Mouse (Mus musculus) right cerebral cortex, adult 18-20 months (tissue): ENCODE measurements around the gene Rft1.

ENCODE experiments used
- DNase-seq: peaks from one replicate; pipeline ENCODE4 v3.0.0; 2022; ENCODE audit warnings: mixed read lengths

The Rft1 gene

DNA sequence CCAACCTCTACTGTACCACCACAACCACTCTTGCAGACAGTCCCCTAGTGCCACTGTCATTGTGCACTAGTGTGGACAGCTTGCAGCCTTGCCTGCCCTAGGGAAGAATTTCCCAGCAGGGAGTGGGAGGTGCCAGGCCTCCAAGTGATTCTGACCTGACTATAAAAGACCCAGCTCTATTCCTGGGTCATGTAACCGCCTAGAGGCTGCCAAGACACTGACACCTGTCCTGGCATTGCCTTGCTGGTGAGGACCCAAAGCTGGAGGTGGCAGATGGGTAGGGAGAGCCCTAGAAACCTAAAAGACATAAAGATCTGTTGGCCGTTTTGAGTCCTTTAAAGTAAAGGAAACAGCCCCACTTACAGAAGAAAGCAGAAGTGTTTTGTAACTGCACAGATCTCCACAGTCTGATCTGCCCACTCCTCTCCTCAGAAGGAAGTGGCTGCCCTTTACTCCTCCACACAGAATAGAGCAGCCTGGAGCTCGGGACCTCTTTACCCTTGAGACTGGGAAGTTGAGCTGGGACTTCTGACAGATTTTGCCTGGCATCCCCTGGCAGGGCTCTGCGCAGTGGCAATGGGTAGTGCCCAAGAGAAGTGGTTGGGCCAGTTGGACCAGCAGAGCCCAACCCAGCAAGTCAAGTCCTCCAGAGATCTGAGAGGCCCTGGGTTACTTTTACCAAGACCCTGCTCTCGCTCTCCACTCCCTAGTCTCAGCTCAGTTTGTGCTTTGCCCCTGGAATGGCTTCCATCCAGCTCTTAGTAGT is 23.2 kb upstream of the Rft1 start:
- DNase-seq: no peak

DNA sequence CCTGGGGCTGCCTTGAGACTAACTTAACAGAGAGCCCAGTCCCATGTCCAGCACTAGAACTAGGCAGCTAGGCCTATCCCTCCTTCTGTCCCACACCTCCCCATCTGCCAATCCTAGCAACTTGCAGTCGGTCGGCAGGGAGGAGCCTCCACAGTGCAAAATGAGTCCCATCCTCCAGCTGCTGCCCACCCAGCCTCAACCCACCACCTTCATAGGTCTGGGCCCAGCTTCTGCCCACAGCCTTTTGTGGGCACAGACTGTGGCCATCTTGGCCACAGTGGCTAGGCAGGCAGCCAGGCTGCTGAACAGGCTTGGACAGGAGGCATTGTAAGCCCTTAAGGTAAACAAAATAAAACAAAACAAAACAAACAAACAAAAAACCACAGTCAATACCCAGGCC is 22.3 kb upstream of the Rft1 start:
- no peak for DNase-seq

DNA sequence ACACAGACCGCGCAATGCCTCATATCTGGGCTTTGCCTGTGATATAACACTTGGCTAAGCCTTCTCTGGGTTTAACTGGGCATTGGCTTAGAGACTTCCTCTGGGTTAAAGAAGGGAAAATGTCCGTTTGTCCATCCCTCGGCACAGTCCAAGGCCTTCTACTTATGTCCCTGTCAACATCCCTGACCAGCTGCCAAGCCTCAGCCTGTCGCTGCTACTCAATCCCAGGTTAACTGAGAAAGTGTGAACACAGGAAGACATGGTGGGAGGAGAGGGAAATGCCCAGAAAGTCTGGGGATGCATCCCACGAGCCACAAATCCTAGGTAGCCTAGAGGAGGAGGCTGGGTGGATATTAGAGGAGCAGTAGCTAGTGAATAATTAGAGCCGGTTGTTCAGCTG is 20.5 kb upstream of the Rft1 start:
- DNase-seq: no peak

DNA sequence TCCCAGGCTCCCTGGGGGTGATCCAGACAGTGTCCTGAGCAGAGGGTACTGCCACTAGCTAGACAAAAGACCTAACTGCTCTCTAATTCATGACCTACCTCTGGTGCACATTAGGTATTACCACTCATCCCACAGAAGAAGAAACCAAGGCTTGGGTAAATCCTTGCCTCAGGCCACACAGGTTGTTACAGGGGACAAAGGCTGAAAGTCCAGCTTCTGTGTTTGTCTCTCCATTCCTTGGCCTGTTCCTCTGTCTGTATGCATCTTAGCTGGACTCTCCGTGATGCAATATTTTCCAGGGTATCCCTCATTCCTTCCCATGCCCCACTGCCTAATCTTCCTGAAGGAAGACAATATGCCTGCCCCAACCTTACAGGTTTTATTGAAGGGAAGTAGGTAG is 19.7 kb upstream of the Rft1 start:
- DNase-seq: no peak

DNA sequence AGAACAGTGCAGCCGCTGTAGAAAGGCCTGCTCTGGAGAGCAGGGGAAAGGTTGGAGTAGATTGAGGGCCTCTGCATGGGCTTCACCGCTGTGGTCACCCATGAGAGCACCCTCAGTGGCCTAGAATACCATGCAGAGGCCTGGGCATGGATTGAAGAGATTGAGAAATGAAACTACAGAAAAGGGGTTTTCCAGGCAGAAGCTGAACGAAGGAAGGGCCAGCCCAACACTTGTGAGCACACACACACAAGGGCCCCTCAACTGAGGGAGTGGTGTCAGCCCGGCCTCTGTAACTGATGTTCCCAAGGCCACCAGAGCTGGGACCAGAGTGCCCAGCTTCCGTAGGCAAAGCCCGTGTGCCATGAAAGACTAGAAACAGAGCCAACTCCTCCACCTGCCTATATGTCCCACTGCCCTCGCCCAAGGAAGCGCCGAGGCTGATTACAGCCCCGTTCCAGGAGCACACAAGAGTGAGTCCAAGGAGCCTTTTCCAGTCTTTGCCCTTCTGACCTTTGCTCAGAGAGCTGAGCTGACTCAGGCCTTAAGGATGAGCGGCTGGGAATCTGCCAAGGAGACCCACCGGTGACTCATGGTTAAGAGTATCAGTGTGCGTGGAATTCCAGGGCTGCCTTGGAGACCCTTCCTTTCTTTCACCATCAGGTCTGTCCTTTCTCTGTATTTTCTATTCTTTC is 18.8 kb upstream of the Rft1 start:
- DNase-seq: no peak

DNA sequence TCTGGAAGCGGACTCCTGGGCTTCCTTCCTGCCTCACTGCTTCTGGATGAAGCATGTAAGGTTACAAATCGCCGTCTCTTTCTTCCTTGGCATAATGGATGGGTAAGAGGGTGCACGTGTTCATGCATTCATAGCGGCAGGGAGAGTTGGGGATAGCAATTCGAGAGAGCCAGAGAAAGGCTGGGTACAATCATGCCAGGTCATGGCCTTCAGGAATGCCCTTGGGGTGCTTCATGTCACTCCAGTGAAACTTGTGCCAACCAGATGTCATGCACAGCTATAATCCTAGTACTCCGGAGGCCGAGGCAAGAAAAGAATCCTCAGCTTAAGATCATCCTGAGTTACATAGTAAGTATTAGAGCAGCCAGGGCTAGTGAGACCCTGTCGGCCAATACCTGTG is 17.7 kb upstream of the Rft1 start:
- DNase-seq: no peak

DNA sequence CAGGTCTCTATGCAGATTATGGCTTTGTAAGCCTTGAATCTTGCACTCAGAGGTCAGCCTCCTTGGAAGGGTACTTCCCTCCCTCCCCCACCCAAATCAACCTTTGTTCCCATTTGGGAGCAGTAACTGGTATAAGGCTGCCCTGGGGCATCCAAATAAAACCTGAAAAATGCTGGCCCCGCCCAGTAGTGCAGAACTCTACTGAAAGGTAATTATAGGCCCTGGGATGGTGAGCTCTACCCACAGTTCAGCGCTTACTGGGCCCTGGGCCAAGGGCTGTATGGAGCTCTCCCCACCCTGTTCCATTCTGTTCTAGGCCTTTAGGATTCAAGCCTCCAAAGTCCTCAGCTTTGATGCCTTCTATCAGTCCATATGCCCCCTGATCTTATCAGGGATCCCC is 17.1 kb upstream of the Rft1 start:
- DNase-seq: no peak

DNA sequence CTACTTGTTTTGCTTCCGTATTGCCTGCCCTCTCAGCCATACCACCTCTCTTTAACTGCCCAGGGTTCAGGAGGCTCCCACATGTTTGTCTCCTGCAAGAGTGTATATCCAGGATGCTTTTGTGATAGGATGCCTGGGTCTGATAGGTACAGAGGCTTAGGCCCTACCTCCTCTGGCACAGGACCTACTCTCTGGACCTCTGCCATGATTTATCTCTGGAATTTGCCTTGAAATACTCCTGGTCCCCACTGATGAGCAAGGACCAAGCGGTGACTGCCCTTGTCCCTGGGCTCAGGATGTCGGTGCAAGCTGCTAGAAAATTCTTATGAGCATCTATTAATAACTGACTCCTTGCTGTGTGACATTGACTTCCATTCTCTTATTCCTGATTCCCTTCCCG is 16.2 kb upstream of the Rft1 start:
- no peak for DNase-seq

DNA sequence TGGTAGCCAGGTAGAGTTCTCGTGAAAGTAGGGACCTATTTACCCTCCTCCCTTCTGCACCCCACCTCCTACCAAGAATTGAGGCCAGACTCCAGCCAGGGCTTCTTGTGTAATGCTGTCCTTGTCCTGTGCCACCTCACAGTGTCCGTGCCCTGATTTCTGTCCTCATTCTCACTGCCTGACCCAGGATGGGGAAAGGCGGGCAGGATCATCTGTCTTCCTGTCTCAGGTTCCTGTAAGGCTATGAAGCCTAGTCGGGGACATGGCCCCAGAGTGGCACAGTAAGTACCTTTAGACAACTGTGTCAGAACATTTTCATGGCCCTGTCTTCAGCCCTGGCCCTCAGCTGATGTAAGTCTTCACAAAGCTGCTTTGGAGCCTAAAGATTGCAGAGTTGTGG is 15.5 kb upstream of the Rft1 start:
- DNase-seq: no peak

DNA sequence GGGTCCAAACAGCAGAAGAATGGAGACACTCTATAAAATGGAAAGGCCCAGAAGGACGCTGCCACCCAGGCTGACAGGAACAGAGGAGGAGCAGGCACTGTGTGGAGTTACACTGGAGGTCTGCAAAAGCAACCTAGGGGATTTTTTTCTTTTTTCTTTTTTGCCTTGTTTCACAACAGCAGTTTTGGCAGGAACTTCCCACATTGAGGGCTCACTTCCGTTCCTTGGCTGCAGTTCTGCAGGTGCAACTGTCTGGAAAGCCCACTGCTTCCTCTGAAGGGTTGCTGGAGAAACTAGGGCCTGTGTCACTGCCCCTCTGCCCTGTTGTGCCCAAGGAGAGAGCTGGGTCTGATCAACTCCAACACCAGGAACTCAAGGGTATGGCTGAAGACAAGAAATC is 12.4 kb upstream of the Rft1 start:
- no peak for DNase-seq

DNA sequence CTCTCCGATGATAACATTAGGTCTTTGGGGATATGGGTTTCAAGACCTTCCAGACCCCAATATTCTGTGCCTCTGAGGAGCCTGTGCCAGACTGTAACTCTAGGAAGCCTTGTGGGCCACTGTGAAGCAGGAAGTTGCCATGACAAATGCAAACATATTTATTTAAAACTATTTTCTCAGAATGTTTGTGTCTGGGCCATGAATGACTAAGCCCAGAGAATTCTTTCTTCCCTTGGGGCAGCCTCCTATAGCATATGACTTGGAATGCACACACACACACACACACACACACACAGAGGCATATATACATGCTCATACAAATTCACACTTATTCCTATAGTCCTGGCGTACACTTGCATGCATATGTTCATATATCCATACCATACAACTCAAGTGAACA is 10.1 kb upstream of the Rft1 start:
- no peak for DNase-seq

DNA sequence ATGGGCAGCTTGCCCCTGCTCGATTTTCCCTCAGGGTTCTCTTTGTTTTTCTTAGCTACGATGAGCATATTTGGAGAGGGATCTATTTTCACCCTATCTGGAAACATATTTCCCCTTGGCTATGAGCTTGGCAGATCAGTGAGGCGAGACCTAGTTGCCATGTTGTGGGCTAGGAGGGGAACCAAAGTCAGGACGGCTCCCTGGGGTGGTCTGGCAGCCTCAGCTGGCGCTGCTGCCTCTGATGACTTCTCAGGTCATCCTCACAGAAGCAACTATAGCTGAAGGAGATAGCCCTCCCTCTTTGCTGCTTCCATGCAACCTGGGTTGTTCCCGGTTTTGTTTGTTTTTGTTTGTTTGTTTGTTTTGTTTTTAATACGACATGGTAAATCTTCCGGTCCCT is 9.1 kb upstream of the Rft1 start:
- DNase-seq: no peak

DNA sequence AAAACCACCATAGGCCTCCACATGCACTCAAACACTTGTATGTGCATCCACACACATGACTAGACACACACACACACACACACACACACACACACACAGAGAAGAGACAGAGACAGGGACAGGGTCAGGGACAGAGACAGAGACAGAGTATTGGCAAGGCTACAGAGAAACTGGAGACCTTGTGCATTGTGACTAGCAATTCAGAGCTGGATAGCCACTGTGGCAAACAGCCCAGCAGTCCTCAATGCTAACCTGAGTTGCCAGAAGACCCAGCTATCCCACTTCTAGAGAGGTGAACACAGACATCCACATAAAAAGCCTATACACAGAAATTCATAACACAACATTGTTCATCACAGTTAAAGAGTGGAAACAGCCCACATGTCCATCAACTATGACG is 7.7 kb upstream of the Rft1 start:
- no peak for DNase-seq

DNA sequence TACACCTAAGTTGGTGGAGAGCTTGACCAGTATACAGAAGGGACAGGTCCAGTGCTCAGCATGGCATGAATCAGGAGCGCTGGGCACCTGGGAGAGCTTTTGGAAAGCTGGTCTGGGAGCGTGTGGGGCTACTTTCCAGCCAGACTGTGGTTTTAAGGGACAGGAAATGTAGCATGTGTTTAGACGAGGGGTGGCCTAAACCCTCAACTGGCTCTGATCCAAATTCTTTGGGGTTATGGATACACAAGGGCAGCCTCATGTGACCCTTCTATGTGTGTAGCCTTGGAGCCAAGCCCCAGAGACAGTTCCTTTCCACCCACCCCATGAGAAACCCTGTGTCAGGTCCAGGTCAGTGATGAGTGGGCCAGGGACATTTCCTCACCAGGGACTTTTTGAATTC is 5.7 kb upstream of the Rft1 start:
- no peak for DNase-seq

DNA sequence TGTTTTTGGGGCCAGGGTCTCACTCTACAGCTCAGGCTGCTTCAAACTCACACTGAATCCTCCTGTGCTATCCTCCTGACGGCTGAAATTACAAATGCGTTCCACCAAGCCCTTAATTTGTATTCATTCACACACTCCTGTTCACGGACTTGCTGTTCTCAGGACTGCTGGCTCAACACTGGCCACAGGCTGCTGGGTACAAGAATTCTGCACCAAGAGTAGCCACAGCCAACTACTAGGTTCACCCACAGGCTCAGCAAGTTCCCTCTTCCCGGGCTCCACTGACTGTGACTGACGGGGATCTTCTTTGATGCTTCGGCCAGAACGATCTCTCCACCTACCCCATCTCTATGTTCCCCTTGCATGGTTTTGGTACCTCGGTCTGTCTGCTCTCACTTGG is 4.4 kb upstream of the Rft1 start:
- DNase-seq: no peak

DNA sequence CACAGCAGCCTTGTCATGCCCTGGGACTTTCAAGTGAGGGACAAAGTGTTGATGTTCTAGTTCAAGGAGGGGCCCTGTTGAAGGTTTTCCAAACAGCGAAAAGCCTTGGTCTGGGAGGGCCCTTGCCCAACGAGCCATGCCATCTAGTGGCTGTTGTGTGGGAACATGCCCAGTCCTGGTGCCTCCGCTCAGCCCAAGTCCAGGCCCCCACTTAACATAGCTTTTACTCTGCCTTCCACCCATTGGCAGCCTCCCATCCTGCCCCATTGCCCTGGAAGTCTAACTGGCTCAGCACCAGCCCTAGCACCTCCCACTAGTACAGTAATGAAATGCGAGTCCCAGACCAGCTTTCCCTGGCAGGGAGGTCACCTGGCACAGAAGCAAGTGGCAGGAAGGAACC is 3.2 kb upstream of the Rft1 start:
- DNase-seq: peak; percentile 35

DNA sequence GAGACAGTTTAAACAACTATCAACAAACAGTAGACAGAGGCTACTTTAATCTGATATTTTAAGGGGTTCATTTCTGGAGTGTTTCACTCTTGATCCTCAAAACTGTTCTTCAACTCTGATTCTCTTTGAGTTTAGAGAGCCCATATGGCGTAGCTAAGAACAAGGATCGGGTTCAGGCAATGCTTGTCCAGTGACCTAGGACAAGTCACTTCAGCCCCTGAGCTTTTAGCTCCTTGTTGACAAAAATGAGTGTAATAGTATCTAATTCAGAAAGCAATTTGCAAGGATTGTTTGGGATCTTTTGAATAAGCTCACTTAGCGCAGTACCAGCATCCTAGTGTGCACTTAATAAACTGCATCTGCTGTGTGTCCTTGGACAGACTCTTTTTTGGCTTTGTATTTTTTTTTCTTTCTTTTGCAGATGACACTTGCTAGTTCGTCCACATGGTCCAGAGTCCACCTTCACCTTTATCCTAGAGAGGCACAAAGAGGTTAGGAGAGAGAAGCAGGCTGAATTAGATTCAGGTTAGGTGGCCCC is 600 bp downstream of the Rft1 start:
- DNase-seq: no peak

DNA sequence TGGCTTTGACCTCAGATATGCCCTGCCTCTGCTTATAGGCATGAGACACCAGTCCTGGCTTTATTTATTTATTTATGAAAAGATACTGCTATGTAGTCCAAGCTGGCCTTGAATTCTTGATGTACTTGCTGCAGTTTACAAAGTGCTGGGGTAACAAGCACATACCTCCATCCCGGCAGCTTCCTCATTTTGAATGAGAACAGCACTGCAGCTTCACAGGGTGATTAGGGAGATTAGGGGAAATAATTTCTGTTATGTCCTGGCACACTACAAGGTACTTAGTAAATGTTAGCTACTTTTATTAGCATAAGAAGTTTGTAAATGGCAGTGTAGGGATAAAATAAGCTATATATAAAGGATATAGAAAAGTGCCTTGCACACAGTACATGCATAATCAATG is 1.4 kb downstream of the Rft1 start:
- DNase-seq: no peak

DNA sequence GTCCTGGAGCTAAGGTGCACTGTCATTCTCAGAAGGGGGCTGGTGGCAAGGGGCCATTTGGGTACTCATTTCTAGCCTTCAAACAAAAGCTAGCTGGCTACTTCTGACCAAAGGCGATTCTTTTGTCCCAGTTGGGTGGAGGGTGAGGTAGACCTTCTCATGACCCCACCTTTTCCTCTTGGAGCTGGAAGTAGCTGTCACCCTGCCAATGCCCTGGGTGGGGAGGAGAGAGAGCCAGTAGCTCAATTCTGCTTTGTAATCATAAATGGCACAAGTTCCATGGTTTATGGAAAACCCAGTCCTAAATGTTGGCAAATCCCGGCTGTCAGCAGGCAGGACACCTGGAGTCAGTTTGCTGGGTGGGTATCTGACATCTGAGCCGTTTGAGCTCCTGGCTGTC is 11.9 kb downstream of the Rft1 start:
- DNase-seq: no peak

DNA sequence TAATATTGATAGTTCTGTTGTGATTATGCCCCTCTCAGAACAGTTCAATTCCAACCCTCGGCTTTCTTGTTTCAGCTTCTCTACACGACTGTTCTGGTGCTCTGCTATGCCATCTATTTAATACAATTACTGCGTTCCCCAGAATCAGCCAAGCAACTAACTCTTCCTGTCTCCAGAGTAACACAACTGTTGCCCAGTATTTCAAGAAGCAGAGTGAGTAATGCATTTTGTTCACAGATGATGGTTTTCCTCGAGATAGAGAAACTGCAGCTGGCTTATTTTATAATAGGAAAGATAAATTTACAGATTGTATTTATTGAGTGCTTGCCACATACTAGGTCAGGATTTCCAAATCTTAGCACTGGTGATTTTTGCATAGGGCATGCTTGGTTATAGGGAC is 12.4 kb downstream of the Rft1 start:
- DNase-seq: peak; percentile 16

DNA sequence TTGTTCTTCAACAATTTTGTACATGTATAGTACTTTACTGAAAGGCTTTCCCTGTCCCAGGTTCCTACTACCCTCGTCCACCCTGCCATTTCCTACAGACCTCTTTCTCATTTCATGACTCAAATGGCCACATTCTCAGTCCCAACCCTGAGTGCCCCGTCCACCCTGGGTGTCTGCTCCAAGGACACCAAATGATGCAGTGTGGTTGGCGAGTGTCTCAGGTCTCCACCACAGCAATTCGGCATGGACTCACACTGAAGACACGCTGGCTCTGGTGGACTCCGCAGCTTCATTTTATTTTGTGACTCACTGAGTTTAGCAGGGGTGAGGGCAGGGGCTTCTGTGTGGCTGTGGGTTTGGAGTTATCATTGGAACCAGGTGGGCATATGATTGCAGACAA is 16.0 kb downstream of the Rft1 start:
- no peak for DNase-seq

DNA sequence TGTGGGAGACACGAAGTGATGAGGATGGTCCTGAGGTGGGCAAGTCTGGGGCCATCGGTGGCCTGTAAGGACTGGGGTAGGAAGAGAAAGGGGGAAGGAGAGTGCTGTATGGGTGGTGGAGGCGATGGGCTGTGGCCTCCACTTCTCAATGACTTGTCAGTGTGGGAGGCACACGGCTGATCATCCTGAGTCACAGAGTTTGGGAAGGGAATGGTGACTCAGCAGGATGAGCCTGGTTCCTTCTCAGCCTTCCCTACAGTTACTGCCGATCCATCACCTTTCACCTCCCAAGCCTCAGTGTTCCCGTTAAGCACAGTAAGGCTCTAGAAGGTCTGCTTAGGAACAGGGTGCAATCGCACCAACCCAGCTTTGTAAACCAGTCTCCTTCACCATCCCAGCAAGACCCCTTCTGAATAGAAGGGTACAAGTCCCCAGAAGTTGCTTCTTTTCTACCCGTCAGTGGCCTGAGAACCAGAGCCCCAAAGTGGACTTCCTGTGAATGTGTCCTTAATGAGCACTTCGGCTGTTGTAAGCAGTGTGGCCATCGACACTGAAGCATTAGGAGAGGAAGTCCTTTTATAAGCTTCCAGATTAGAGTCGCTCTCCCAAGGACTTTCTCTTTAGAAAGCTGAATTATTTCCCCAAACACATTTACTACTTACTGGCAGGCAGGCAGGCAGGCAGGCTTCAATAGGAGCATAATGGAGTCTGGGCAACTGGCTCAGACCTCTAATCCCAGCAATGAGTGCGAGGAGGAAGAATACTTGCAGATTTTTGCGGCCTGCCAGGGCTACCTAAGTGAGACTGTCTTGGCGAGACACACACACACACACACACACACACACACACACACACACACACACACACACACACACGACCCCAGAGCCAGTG is 17.2 kb downstream of the Rft1 start:
- peak; percentile 67 for DNase-seq

DNA sequence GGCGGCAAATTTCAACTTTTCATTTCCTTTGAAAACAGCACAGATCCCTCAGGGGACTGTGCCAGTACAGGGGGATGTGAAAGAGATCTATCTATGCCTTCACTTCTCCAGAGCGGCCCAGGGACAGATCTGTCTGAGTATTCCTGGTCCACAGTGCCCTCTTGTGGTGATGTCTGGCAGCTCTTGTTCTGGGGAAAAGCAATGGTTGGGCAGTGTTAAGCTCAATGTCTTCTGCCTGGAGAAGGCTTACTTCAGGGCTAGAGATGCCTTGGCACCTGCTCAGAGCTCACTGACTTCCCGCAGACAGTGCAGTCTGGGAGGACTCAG is 17.8 kb downstream of the Rft1 start:
- peak; percentile 91 for DNase-seq

DNA sequence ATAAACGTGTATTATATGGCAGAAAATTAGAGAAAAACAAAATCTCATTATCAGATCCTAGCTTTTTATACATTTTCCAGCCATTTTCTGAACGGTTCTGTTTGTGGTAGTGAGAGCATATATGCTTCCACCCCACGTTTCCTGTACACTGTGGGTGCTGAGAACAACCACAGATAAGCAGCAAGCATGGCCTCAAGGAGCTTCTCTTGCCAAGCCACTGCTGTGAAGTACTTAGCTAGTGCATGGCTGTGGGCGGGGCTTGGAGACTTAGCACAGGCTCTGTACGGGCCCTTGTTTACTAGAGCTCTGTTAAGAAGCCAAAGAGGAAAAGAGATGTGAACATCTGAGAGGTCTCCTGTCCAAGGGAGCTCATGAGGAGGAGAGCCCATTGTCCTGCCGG is 20.8 kb downstream of the Rft1 start:
- DNase-seq: no peak
